Mouse (Mus musculus): Measurements from ENCODE around the gene Phldb1. TPM values are rescaled to one million over a fixed set of nuclear protein-coding genes. Genes with fewer than 3 reads are reported as not detected.
"Not testable (repeated sequence)": the region's sequence is repeated elsewhere in the genome, so short reads cannot be mapped to it uniquely, and the experiment has no call there.

Phldb1 gene
- total RNA-seq, 2 experiments from 2014 or later: 33.5 to 33.9 TPM

DNA sequence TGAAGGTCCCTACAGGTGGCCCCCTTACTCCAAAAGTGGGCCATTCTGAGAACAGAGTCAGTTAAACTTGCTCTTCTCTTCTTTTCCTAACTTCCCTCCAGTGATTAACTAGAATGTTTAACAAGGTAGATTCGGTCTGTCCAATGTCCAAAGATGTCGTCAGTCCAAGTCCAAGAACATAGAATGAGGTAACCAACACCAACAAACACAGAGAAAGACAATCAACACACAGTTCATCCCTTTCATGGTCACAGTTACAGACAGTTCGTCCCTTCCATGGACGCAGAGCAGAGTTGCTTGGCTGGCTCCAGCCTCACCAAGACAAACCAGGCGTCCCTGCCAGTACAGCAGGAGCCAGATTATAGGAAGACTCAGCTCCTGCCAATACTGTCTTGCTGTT is 63.6 kb downstream of the Phldb1 start:
- intact Hi-C loops (cut with DNase I): no loop called here
- no peak for DNase-seq

GRCm38 (mm10) chr9:44663706-44664105 is 71.3 kb downstream of the Phldb1 start:
- intact Hi-C loops (cut with DNase I): no loop called here
- DNase-seq: no peak

GRCm38 (mm10) chr9:44655098-44656066 is 79.6 kb downstream of the Phldb1 start:
- DNase-seq: peak in 1 of 2 experiments; percentile 53
- intact Hi-C loops (cut with DNase I): loop anchor here (1.0 to 5.0 kb wide), 3 partner anchors 29 to 92 kb away; no protein-coding TSS in a partner anchor

- intact Hi-C loops (cut with DNase I): loop anchor here (1.0 to 2.0 kb wide), 3 partner anchors 31 to 200 kb away; partner anchors contain the start of gene Upk2
- no peak for DNase-seq
These were observed 81.1 kb downstream of the Phldb1 start for GRCm38 (mm10) chr9:44653896-44654295.

DNA sequence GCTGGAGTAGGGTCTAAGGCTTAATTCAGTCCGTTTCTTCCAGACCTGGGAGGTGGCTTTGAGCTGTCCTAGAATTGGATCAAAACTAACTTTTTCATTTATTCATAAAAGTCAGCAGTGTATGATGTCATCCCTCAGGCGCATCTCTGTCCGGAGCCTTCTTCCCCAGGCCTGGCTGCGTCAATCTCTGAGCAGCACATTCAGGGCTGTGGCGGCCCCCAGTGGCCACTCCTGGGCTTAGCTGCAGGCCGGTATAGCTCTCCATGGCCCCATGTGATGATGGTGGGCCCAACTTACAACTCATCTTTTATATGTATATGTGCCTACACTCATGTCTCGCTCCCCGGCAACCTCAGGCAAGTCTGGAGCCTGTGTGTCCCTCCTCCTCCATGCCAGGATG is 83.0 kb downstream of the Phldb1 start:
- peak; percentile 71 to 74 for DNase-seq
- intact Hi-C loops (cut with DNase I): loop anchor here (2.0 kb wide), 1 partner anchor 145 kb away; no protein-coding TSS in a partner anchor

DNA sequence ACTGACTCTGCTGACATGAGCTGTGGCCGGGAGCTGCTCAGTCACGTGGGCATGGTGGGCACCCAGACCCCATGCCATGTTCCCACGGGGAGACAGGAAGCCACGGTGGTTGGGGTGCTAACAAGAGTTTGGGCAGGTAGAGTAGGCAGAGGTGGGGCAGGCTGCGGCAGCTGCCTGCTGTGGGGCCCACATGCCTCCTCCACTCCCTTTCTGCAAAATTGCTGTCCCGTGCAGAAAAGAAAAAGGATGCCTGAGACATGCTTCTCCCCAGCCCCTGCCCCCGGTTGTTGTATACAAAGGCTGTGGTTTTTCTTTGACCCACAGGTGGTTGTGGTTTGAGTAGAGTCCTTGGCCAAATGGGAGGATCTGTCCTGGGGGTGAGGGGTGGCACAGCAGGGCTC is 86.1 kb downstream of the Phldb1 start:
- no peak for DNase-seq
- intact Hi-C loops (cut with DNase I): no loop called here

DNA sequence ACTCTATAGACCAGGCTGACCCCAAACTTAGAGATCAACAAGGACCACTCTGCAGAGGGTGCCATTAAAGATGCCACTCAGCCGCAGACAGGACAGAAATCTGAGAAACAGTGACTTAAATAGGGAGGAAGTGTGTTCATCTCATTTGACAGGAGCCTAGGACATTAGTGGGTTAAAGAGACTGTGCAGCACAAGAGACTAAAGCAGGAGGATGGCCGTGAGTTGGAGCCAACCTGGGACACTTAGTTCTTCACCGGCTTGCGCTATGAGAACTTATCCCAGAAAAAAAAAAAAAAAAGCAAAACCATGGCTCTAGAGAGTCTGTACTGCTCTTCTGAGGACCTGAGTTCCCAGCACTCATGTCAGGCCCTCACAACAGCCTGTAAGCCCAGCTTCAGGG is 87.3 kb downstream of the Phldb1 start:
- DNase-seq: no peak
- intact Hi-C loops (cut with DNase I): no loop called here

DNA sequence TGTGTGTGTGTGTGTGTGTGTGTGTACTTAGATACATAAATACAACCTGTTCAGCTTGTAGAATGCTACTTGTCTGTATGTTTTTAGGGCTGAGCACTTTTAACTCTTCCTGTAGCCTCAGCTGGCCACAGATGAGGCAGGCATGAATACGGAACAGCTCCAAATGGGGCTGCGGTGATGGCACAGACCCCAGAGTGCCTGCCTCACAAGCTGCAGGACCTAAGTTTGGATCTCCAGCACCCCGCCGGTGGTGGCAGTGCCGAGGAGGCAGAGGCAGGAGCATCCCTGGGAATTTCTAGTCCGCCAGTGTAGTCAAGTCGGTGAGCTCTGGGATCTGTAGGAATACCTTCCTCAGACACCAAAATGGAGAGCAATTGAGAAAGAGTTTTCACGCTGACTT is 88.0 kb downstream of the Phldb1 start:
- no peak for DNase-seq
- intact Hi-C loops (cut with DNase I): no loop called here

DNA sequence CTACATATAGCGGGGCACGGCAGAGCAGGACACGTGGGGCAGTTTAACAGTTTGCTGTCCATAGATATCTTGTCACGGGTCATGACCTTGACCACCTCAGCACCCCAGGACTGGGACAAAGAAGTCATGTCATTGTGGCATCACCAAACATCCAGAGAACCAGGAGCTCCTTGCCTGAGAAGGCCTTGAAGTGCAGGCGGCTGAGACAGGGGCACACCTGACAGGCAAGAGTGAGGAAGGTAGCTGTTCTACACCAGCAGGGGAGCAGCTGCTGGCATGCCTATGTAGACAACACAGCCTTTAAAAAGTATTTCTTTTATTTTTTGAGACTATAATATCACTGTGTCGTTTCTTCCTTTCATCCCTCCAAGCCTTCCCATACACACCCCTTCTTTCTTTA is 88.6 kb downstream of the Phldb1 start:
- DNase-seq: no peak
- intact Hi-C loops (cut with DNase I): no loop called here

DNA sequence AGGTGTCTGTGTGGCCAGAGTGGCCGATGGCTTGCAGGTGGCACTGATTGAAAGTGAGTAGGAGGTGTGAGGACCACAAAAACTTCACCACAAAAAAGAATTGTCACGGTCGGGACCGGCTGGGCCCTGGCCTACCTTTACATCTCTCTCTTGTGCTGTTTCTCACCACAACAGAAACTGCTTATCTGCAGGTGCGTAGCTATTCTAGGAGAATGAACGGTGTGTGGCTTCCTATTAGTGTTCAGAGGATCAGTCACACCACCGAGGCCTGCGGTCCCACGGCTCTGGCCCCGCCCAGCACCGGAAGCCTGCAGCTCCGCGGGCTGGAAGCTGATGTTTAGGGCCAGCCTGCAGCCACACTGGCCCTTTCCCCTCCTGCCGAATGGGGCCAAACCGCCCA is 89.1 kb downstream of the Phldb1 start:
- DNase-seq: no peak
- intact Hi-C loops (cut with DNase I): no loop called here

DNA sequence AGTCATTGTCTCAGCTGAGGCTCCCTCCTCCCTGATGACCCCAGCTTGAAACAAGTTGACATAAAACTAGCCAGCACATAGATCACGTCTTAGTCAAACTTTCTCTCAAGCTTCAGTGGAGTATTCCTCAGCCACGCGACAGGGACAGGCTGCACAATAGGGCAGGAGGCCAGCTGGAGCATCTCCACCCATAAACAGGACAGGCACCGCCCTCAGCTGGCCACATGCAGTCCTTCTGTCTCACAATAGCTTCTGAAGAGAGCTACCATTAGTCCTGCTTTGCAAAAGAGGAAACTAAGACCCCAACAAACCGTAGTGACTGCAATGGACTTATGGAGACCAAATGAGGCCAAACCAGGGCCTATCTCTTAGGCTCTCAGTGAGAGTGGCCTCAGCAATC is 89.5 kb downstream of the Phldb1 start:
- peak; percentile 56 to 62 for DNase-seq
- intact Hi-C loops (cut with DNase I): no loop called here

GRCm38 (mm10) chr9:44644186-44644585 is 90.8 kb downstream of the Phldb1 start:
- no peak for DNase-seq
- intact Hi-C loops (cut with DNase I): no loop called here

GRCm38 (mm10) chr9:44643103-44643502 is 91.9 kb downstream of the Phldb1 start:
- intact Hi-C loops (cut with DNase I): no loop called here

DNA sequence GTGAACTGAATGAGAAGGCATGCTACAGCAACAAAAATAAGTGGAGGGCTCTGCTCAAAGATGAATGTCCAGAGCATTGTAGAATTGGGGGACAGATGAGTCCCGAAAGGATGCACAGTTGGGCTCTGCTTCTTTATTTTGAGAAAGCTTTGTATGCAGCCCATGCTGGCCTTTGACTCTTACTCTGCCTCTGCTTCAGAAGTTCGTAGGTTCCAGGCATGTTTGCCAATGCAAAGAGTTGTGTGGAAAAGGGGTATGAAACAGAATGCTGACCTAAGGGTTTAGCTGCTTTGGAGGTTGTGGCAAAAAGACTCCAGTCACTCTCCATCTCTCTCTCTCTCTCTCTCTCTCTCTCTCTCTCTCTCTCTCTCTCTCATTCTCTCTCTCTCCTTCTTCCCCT is 93.4 kb downstream of the Phldb1 start:
- intact Hi-C loops (cut with DNase I): no loop called here
- no peak for DNase-seq

More at GRCm38 (mm10) chr9:44643103-44643502, 91.9 kb downstream of the Phldb1 start:
- DNase-seq: no peak

- intact Hi-C loops (cut with DNase I): no loop called here
- DNase-seq: no peak
These were observed 94.2 kb downstream of the Phldb1 start for GRCm38 (mm10) chr9:44640646-44641357.

GRCm38 (mm10) chr9:44640028-44640427 is 95.0 kb downstream of the Phldb1 start:
- DNase-seq; intact Hi-C loops (cut with DNase I): not testable (repeated sequence)

DNA sequence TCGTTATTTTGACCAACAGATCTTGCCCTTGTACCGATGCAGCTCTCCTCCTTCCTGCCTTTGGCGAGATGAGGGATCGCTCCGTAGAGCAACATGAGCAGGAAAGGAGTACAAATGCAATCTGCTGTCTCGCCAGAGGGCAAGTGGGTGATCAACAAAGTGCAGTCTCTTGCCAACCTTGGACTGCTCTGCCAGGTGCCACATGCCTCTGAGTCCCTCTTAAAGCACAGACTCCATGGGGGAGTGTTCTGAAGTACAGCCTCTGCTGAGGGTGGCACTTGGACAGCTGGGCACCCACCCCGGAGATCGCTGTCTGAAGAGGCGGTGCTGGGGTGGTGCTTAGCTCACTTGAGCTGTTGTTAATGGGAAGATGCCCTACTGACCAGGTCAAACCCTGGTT is 96.3 kb downstream of the Phldb1 start:
- not testable (repeated sequence) for DNase-seq
- intact Hi-C loops (cut with DNase I): loop anchor here (10.0 kb wide), 1 partner anchor 306 kb away; no protein-coding TSS in a partner anchor

DNA sequence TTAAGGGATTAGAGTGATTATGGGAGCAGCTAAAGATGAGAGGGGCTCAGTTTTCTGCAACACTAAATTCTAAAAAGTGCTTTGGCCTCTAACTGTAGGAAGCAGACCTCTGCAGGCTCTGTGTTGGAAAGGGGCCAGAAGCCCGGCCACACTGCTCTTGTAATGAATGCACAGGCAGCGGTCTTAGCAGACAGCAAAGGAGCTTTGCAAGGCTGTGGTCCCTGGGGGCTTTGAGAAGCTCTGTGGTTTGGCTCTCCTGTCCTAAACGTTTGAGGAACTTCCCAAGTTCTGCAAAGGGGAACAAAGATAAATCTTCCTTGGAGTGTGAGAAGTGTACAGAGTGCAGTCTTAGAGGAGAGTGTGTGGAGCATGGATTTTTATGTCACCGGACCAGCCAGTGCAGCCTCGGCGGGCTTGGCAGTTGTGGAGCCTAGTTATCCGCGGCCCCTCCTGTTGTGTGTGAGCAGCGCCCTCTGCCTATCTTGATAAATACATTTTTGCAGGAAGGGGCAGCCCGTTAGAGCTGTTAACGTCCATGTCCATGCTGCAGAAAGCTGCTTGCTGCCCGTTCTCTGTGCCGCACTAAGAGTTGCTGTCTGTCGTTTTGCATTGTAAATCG is 97.3 kb downstream of the Phldb1 start:
- peak in 1 of 2 experiments; percentile 51 for DNase-seq
- intact Hi-C loops (cut with DNase I): loop anchor here (10.0 kb wide), 1 partner anchor 307 kb away; no protein-coding TSS in a partner anchor
